31 mouse cellular contexts compared by ENCODE assay signal in the genomic region with DNA sequence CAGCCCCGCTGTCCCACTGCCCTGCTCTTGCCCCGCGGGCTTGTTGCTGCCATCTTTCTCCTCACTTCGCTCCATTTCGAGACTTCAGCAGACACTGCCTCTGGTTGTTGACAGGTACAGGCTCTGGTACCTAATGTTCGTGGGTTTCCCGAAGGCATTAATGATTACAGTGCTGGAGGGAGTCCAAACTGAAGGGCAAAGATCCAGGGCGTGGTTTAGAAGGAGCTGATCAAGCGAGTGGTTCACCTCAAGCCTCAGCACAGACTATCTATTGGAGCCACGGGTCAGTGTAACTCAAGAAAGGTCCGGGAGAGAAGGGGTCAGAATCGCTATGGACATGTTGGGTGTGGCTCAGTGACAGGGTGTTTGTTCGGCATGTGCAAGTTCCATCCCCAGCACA. TPM values are rescaled to one million over a fixed set of nuclear protein-coding genes. Genes with fewer than 3 reads are reported as not detected.
DNase-seq lines count a peak whose midpoint lies in the region; ATAC-seq and TF ChIP-seq lines count a peak whose summit lies in the region.
"Had no signal": no experiment of that assay in that cellular context is flagged by ENCODE, and none has a peak within 500 bp of the region (broad histone marks: within the 10 kb centered on the region; RNA-seq: fewer than 3 reads in every experiment).

No protein-coding gene starts in this region.

- no peaks in the 10 kb centered on the region for H3K36me3 ChIP-seq in kidney, embryonic 14.5 days (ENCODE audit: control insufficient read depth, insufficient read depth, low read length)
- no peaks in the 10 kb centered on the region for H3K36me3 ChIP-seq in intestine, embryonic 15.5 days
- no peaks in the 10 kb centered on the region for H3K36me3 ChIP-seq in lung, postnatal 0 days (ENCODE audit: insufficient read depth, low read length)
- H3K36me3 ChIP-seq: heart, embryonic 12.5 days; hindbrain, embryonic 15.5 days; limb, embryonic 12.5 days; lung, embryonic 15.5 days had no signal

- WGBS in kidney, embryonic 14.5 days = 86% methylated on average over 13 of the region's 13 CpGs
- WGBS in intestine, embryonic 15.5 days = 78% methylated on average over 13 of the region's 13 CpGs
- WGBS in lung, postnatal 0 days = 67% methylated on average over 13 of the region's 13 CpGs

- DNase-seq in kidney, adult 18-20 months = peak; percentile 77
- peak; percentile 83 to 90 for DNase-seq in kidney, adult 8-10 months
- peak; percentile 81 to 82 for DNase-seq in kidney, postnatal 36 days
- DNase-seq in urinary bladder, postnatal 4 days (ENCODE audit: low spot score in 2 of 2) = no peak
- no peak for DNase-seq in lung, postnatal 0 days (ENCODE audit: low spot score)
- DNase-seq: adrenal gland, postnatal 10 days; cerebellum, adult 8-10 months; cerebellum, postnatal 25 days; gastrocnemius, postnatal 25 days; heart, adult 2 months; lung, postnatal 36 days; right cerebral cortex, postnatal 25 days; thymus, adult 2 months; thymus, postnatal 36 days had no signal

- H3K4me2 ChIP-seq in kidney, embryonic 14.5 days (replicated peaks; ENCODE audit: low read depth, low read length) = no peak overlapping the region
- no peak overlapping the region for H3K4me2 ChIP-seq in intestine, embryonic 15.5 days (replicated peaks)
- H3K4me2 ChIP-seq in lung, postnatal 0 days (replicated peaks; ENCODE audit: low read depth, low read length) = no peak overlapping the region
- H3K4me2 ChIP-seq: forebrain, embryonic 13.5 days; heart, embryonic 12.5 days; hindbrain, embryonic 15.5 days; limb, embryonic 12.5 days; lung, embryonic 15.5 days; midbrain, embryonic 11.5 days had no signal

- no peaks in the 10 kb centered on the region for H3K9me3 ChIP-seq in kidney, embryonic 14.5 days (ENCODE audit: control insufficient read depth, low read length)
- H3K9me3 ChIP-seq in intestine, embryonic 15.5 days = no peaks in the 10 kb centered on the region
- H3K9me3 ChIP-seq in lung, postnatal 0 days (ENCODE audit: low read length) = no peaks in the 10 kb centered on the region
- H3K9me3 ChIP-seq: forebrain, embryonic 13.5 days; heart, embryonic 12.5 days; hindbrain, embryonic 15.5 days; limb, embryonic 12.5 days; lung, embryonic 15.5 days had no signal

- no peak for TF ChIP-seq EP300 in lung, postnatal 0 days (IDR thresholded peaks at IDR 0.05)

- H3K27me3 ChIP-seq in kidney, embryonic 14.5 days (ENCODE audit: control insufficient read depth, insufficient read depth, low read length) = no peaks in the 10 kb centered on the region
- no peaks in the 10 kb centered on the region for H3K27me3 ChIP-seq in intestine, embryonic 15.5 days (replicated peaks)
- no peaks in the 10 kb centered on the region for H3K27me3 ChIP-seq in lung, postnatal 0 days (replicated peaks; ENCODE audit: insufficient read depth, low read length)
- H3K27me3 ChIP-seq: forebrain, embryonic 13.5 days; heart, embryonic 12.5 days; hindbrain, embryonic 15.5 days; limb, embryonic 12.5 days; lung, embryonic 15.5 days; Patski had no signal

- no peak for ATAC-seq in kidney, embryonic 14.5 days (ENCODE audit: low FRiP score, low TSS enrichment)
- peak; percentile 67 for ATAC-seq in intestine, embryonic 15.5 days
- ATAC-seq in lung, postnatal 0 days = no peak
- ATAC-seq: forebrain, embryonic 13.5 days; inflammation-experienced regulatory T-cells, adult 6 months; midbrain, embryonic 16.5 days; Patski had no signal

- H3K9ac ChIP-seq in kidney, embryonic 14.5 days (ENCODE audit: low read depth, low read length) = no peak overlapping the region
- no peak overlapping the region for H3K9ac ChIP-seq in intestine, embryonic 15.5 days
- H3K9ac ChIP-seq in lung, postnatal 0 days (replicated peaks; ENCODE audit: low read depth) = no peak overlapping the region
- H3K9ac ChIP-seq: forebrain, embryonic 13.5 days; heart, embryonic 12.5 days; hindbrain, embryonic 15.5 days; limb, embryonic 12.5 days; liver, embryonic 14.5 days; lung, embryonic 15.5 days had no signal

- no peak overlapping the region for H3K4me3 ChIP-seq in kidney, embryonic 14.5 days (ENCODE audit: low read length)
- H3K4me3 ChIP-seq in intestine, embryonic 15.5 days (replicated peaks) = no peak overlapping the region
- H3K4me3 ChIP-seq in lung, postnatal 0 days (ENCODE audit: low read depth, low read length) = no peak overlapping the region
- H3K4me3 ChIP-seq: forebrain, embryonic 13.5 days; heart, adult 2 months; heart, embryonic 12.5 days; hindbrain, embryonic 15.5 days; layer of hippocampus, adult 2 months; left cerebral cortex, adult 2 months; limb, embryonic 12.5 days; lung, embryonic 15.5 days had no signal

- no peak overlapping the region for H3K27ac ChIP-seq in kidney, embryonic 14.5 days (ENCODE audit: low read depth, low read length)
- H3K27ac ChIP-seq in intestine, embryonic 15.5 days = no peak overlapping the region
- no peak overlapping the region for H3K27ac ChIP-seq in lung, postnatal 0 days (ENCODE audit: low read length)
- H3K27ac ChIP-seq: forebrain, embryonic 13.5 days; heart, adult 2 months; hindbrain, embryonic 15.5 days; layer of hippocampus, adult 2 months; left cerebral cortex, adult 2 months; limb, embryonic 12.5 days; liver, embryonic 14.5 days; lung, embryonic 15.5 days had no signal

- no peaks in the 10 kb centered on the region for H3K4me1 ChIP-seq in kidney, embryonic 14.5 days (ENCODE audit: control insufficient read depth, insufficient read depth, low read length)
- H3K4me1 ChIP-seq in intestine, embryonic 15.5 days (replicated peaks) = 0 out of 2 replicates have a peak, but pooled peaks cover 4% of the 10 kb centered on the region
- H3K4me1 ChIP-seq in lung, postnatal 0 days (ENCODE audit: insufficient read depth, low read depth, low read length) = no peaks in the 10 kb centered on the region
- H3K4me1 ChIP-seq: forebrain, embryonic 13.5 days; heart, embryonic 12.5 days; hindbrain, embryonic 15.5 days; limb, embryonic 12.5 days; lung, embryonic 15.5 days had no signal

- TF ChIP-seq CTCF in lung, postnatal 0 days (IDR thresholded peaks at IDR 0.05) = no peak

RNA-seq across cellular contexts. Expression of gene Rhob, which starts 39.7 kb away (rescaled TPM):
- 38.3 and 43.6 TPM in 2 replicates for polyA plus RNA-seq in kidney, embryonic 14.5 days (2014; fragmentation: Nextera tagmentation; extraction: Ambion mirVana)
- polyA plus RNA-seq in intestine, embryonic 15.5 days (2015; fragmentation: Nextera tagmentation; extraction: Ambion mirVana) = 32.2 and 32.4 TPM in 2 replicates
- polyA plus RNA-seq in lung, postnatal 0 days (2015; fragmentation: Nextera tagmentation; extraction: Ambion mirVana) = 77.6 and 77.9 TPM in 2 replicates

RNA-seq across cellular contexts. Expression of gene Slc7a15, which starts 59.4 kb away (rescaled TPM):
- polyA plus RNA-seq in kidney, embryonic 14.5 days (2014; fragmentation: Nextera tagmentation; extraction: Ambion mirVana) = not detected in 2 replicates
- 0.14 and 0.19 TPM in 2 replicates for polyA plus RNA-seq in intestine, embryonic 15.5 days (2015; fragmentation: Nextera tagmentation; extraction: Ambion mirVana)
- not detected in 2 replicates for polyA plus RNA-seq in lung, postnatal 0 days (2015; fragmentation: Nextera tagmentation; extraction: Ambion mirVana)
- polyA plus RNA-seq: embryonic facial prominence, embryonic 11.5 days; forebrain, embryonic 13.5 days; heart, adult 2 months; heart, embryonic 12.5 days; hindbrain, embryonic 15.5 days; inflammation-experienced regulatory T-cells, adult 6 months; limb, embryonic 12.5 days; lung, embryonic 15.5 days; midbrain, embryonic 11.5 days; midbrain, embryonic 16.5 days; neural tube, embryonic 11.5 days; spleen, adult 2 months had no signal

Comparison
In these comparisons a context has a peak if more than half of its experiments do, and no peak if none do; other contexts are left out.
1. DNase-seq: peak in kidney, adult 18-20 months (single experiment), kidney, adult 8-10 months (2 of 2) and kidney, postnatal 36 days (2 of 2); none in urinary bladder, postnatal 4 days (0 of 2) and lung, postnatal 0 days (single experiment).